Mouse (Mus musculus) hematopoietic multipotent progenitor cell, adult 10-12 weeks (in vitro differentiated cells): ENCODE results near the gene Anxa4. TPM values are rescaled to one million over a fixed set of nuclear protein-coding genes. Genes with fewer than 3 reads are reported as not detected.

ENCODE experiments used
- polyA plus RNA-seq: library from polyadenylated mRNA; stranded (reverse); fragments of >175 nt; gene quantifications from 2 replicates; pipeline ENCODE4 v1.2.3, GENCODE M21; 2012; ENCODE audit warnings: low replicate concordance

Gene Anxa4
- 1.9 and 10.4 TPM in 2 replicates for polyA plus RNA-seq

GRCm38 (mm10) chr6:86793021-86793815 lies at the start of gene Anxa4:
Anxa4 (minus strand) TSS chr6:86793584.

GRCm38 (mm10) chr6:86733183-86733876 lies 60.1 kb downstream of the Anxa4 start, which contains the start of gene Gmcl1:
Gmcl1 (minus strand) TSS chr6:86733383.

Other genes with a start within 250 kb of the Anxa4 start
- gene Asprv1, start 165.4 kb downstream of the Anxa4 start, polyA plus RNA-seq: 2.2 and 5.2 TPM in 2 replicates
- 22.5 and 47.2 TPM in 2 replicates for gene Mxd1, start 124.4 kb downstream of the Anxa4 start, polyA plus RNA-seq
- 99.6 and 138 TPM in 2 replicates for gene Snrnp27, start 109.1 kb downstream of the Anxa4 start, polyA plus RNA-seq
- gene Gmcl1, start 60.2 kb downstream of the Anxa4 start, polyA plus RNA-seq: 23.5 and 43.7 TPM in 2 replicates
- 43.6 and 85.9 TPM in 2 replicates for gene Aak1, start 55.9 kb upstream of the Anxa4 start, polyA plus RNA-seq
- 41.7 and 71.7 TPM in 2 replicates for gene Nfu1, start 215.7 kb upstream of the Anxa4 start, polyA plus RNA-seq
- 3.4 and 28.2 TPM in 2 replicates for gene Gfpt1, start 249.3 kb upstream of the Anxa4 start, polyA plus RNA-seq